Mouse (Mus musculus) midbrain, embryonic 16.5 days (tissue): ENCODE measurements around the gene Olfr729. TPM values are rescaled to one million over a fixed set of nuclear protein-coding genes. Genes with fewer than 3 reads are reported as not detected.

Experiments
- ATAC-seq: fragments of 200-750 bp; cut with Nextera tagmentation; 2 replicates; pipeline ENCODE4 v1.8.0; 2017; ENCODE audit warnings: moderate TSS enrichment
- H3K27ac ChIP-seq: fragments of 300-500 bp; sonication (generic); 2 replicates; pipeline ENCODE4 v1.5.1; 2014; ENCODE audit warnings: mild to moderate bottlenecking, low read length, mixed read lengths
- H3K27me3 ChIP-seq: fragments of 300-500 bp; sonication (generic); 2 replicates; pipeline ENCODE4 v1.6.1; 2014; ENCODE audit warnings: low read depth, low read length, mixed read lengths; ENCODE audit not compliant: control insufficient read depth, insufficient read depth
- H3K36me3 ChIP-seq: fragments of 300-500 bp; sonication (generic); 2 replicates; pipeline ENCODE4 v1.6.1; 2014; ENCODE audit warnings: mild to moderate bottlenecking, low read length, moderate library complexity, mixed read lengths; ENCODE audit not compliant: control insufficient read depth, insufficient read depth
- H3K4me1 ChIP-seq: fragments of 300-500 bp; sonication (generic); 2 replicates; pipeline ENCODE4 v1.6.1; 2014; ENCODE audit warnings: mild to moderate bottlenecking, low read length, mixed read lengths; ENCODE audit not compliant: control insufficient read depth, insufficient read depth
- H3K4me2 ChIP-seq: fragments of 300-500 bp; sonication (generic); 2 replicates; pipeline ENCODE4 v1.6.1; 2014; ENCODE audit warnings: mild to moderate bottlenecking, low read length, mixed read lengths
- H3K4me3 ChIP-seq: fragments of 300-500 bp; sonication (generic); 2 replicates; pipeline ENCODE4 v1.5.1; 2014; ENCODE audit warnings: low read depth, mild to moderate bottlenecking, low read length, moderate library complexity, mixed read lengths
- H3K9ac ChIP-seq: fragments of 300-500 bp; sonication (generic); 2 replicates; pipeline ENCODE4 v1.6.1; 2014; ENCODE audit warnings: low read depth, low read length, mixed read lengths
- H3K9me3 ChIP-seq: fragments of 300-500 bp; sonication (generic); replicated peaks from 2 replicates; pipeline ENCODE4 v1.6.1; 2014; ENCODE audit warnings: mild to moderate bottlenecking, low read length, mixed read lengths; ENCODE audit not compliant: control insufficient read depth, poor library complexity, severe bottlenecking
- WGBS: fragments of 180-500 bp; shearing (Covaris S2); extraction: QIAGEN DNeasy Blood & Tissue Kit; methylation state at CpG from one replicate; pipeline ENCODE4 v1.1.7; 2014; 5-methylcytosine and 5-hydroxymethylcytosine counted together
- polyA plus RNA-seq: library from polyadenylated mRNA; unstranded; fragments of >200 nt; fragmentation: Nextera tagmentation; extraction: Ambion mirVana; gene quantifications from 2 replicates; pipeline ENCODE4 v1.2.1, GENCODE M21; 2015

Gene Olfr729
- polyA plus RNA-seq = not detected in 2 replicates

GRCm38 (mm10) chr14:50152810-50153209 is at the start of gene Olfr729:
Gene Olfr729 (minus strand): TSS chr14:50152910.
- H3K9me3 ChIP-seq = no peaks in the 10 kb centered on the region
- no peak within 1 kb of the TSS for H3K9ac ChIP-seq
- no peak for ATAC-seq
- no peak within 1 kb of the TSS for H3K4me2 ChIP-seq
- H3K27me3 ChIP-seq = no peaks in the 10 kb centered on the region
- H3K36me3 ChIP-seq = no peaks in the 10 kb centered on the region
- H3K4me1 ChIP-seq = no peaks in the 10 kb centered on the region
- no peak within 1 kb of the TSS for H3K4me3 ChIP-seq
- no peak within 1 kb of the TSS for H3K27ac ChIP-seq

- Histone ChIP-seq H3K4me1 (no peaks in the 10 kb centered on the region), H3K9me3 (no peaks in the 10 kb centered on the region), H3K9ac (no peak within 1 kb of the TSS), H3K4me3 (no peak within 1 kb of the TSS), H3K36me3 (no peaks in the 10 kb centered on the region), H3K27me3 (no peaks in the 10 kb centered on the region), H3K27ac (no peak within 1 kb of the TSS), H3K4me2 (no peak within 1 kb of the TSS)
- no peak for ATAC-seq
- 55% methylated on average over 1 of the region's 1 CpGs for WGBS
Observed at GRCm38 (mm10) chr14:50188098-50188497, 35.4 kb upstream of the Olfr729 start, which contains the start of gene Olfr730. Gene Olfr730 (minus strand): TSS chr14:50188198.

- WGBS = 88% methylated on average over 5 of the region's 5 CpGs
- H3K4me2 ChIP-seq = no peak within 1 kb of the TSS
- H3K9me3 ChIP-seq = no peaks in the 10 kb centered on the region
- H3K36me3 ChIP-seq = no peaks in the 10 kb centered on the region
- no peak within 1 kb of the TSS for H3K4me3 ChIP-seq
- no peak within 1 kb of the TSS for H3K9ac ChIP-seq
- no peaks in the 10 kb centered on the region for H3K4me1 ChIP-seq
- ATAC-seq = no peak
- no peak within 1 kb of the TSS for H3K27ac ChIP-seq
- no peaks in the 10 kb centered on the region for H3K27me3 ChIP-seq
Observed at GRCm38 (mm10) chr14:50142580-50142979, 10.1 kb downstream of the Olfr729 start, which contains the start of gene Olfr728. Gene Olfr728 (minus strand): TSS chr14:50142680.

GRCm38 (mm10) chr14:50122886-50123285 is 29.8 kb downstream of the Olfr729 start, which contains the start of gene Olfr727:
Gene Olfr727 (plus strand): TSS chr14:50123186.
- H3K36me3 ChIP-seq = no peaks in the 10 kb centered on the region
- no peak within 1 kb of the TSS for H3K4me3 ChIP-seq
- no peak within 1 kb of the TSS for H3K4me2 ChIP-seq
- ATAC-seq = no peak
- 88% methylated on average over 1 of the region's 1 CpGs for WGBS
- no peaks in the 10 kb centered on the region for H3K9me3 ChIP-seq
- H3K27me3 ChIP-seq = no peaks in the 10 kb centered on the region
- H3K9ac ChIP-seq = no peak within 1 kb of the TSS
- H3K4me1 ChIP-seq = no peaks in the 10 kb centered on the region
- H3K27ac ChIP-seq = no peak within 1 kb of the TSS

Other genes with a start within 250 kb of the Olfr729 start
- not detected in 2 replicates for gene Olfr723, start 221.1 kb downstream of the Olfr729 start, polyA plus RNA-seq
- not detected in 2 replicates for gene Olfr724, start 189.6 kb downstream of the Olfr729 start, polyA plus RNA-seq
- not detected in 2 replicates for gene Olfr725, start 112.5 kb downstream of the Olfr729 start, polyA plus RNA-seq
- gene Olfr726, start 62.0 kb downstream of the Olfr729 start, polyA plus RNA-seq = not detected in 2 replicates
- not detected in 2 replicates for gene Olfr727, start 29.7 kb downstream of the Olfr729 start, polyA plus RNA-seq
- not detected in 2 replicates for gene Olfr728, start 10.2 kb downstream of the Olfr729 start, polyA plus RNA-seq
- gene Olfr730, start 35.3 kb upstream of the Olfr729 start, polyA plus RNA-seq = not detected in 2 replicates
- not detected in 2 replicates for gene Olfr731, start 89.0 kb upstream of the Olfr729 start, polyA plus RNA-seq
- not detected in 2 replicates for gene Olfr732, start 131.3 kb upstream of the Olfr729 start, polyA plus RNA-seq
- not detected in 2 replicates for gene Olfr733, start 148.6 kb upstream of the Olfr729 start, polyA plus RNA-seq
- not detected in 2 replicates for gene Olfr734, start 173.9 kb upstream of the Olfr729 start, polyA plus RNA-seq
- not detected in 2 replicates for gene Olfr735, start 196.0 kb upstream of the Olfr729 start, polyA plus RNA-seq
- not detected in 2 replicates for gene Tlr11, start 205.0 kb upstream of the Olfr729 start, polyA plus RNA-seq
- not detected in 2 replicates for gene Olfr736, start 228.3 kb upstream of the Olfr729 start, polyA plus RNA-seq